Mouse (Mus musculus) forebrain, embryonic 14.5 days (tissue): ENCODE measurements around the gene Marcksl1. TPM values are rescaled to one million over a fixed set of nuclear protein-coding genes. Genes with fewer than 3 reads are reported as not detected.
A peak's percentile ranks its signal among the peaks of the same experiment; 100 is the strongest.

Experiments used
- ATAC-seq: fragments of 200-750 bp; cut with Nextera tagmentation; 2 replicates; pipeline ENCODE4 v1.8.0; 2017; ENCODE audit warnings: mild to moderate bottlenecking, moderate library complexity
- DNase-seq: peaks from one replicate; pipeline ENCODE4 v3.0.0-alpha.2; 2015; ENCODE audit warnings: low spot score
- H3K27ac ChIP-seq: fragments of 300-500 bp; sonication (generic); 2 replicates; pipeline ENCODE4 v1.5.1; 2014; ENCODE audit warnings: low read depth, mild to moderate bottlenecking, control low read depth, low read length, moderate library complexity
- H3K27me3 ChIP-seq: fragments of 300-500 bp; sonication (generic); replicated peaks from 2 replicates; pipeline ENCODE4 v1.6.1; 2014; ENCODE audit warnings: low read length, control low read depth, mixed read lengths; ENCODE audit not compliant: control insufficient read depth, insufficient read depth
- H3K36me3 ChIP-seq: fragments of 300-500 bp; sonication (generic); 2 replicates; pipeline ENCODE4 v1.6.1; 2014; ENCODE audit warnings: low read length, control low read depth; ENCODE audit not compliant: control insufficient read depth, insufficient read depth
- H3K4me1 ChIP-seq: fragments of 300-500 bp; sonication (generic); 2 replicates; pipeline ENCODE4 v1.6.1; 2014; ENCODE audit warnings: antibody characterized with exemption, low read length, control low read depth; ENCODE audit not compliant: control insufficient read depth, insufficient read depth
- H3K4me2 ChIP-seq: fragments of 300-500 bp; sonication (generic); 2 replicates; pipeline ENCODE4 v1.6.1; 2014; ENCODE audit warnings: mild to moderate bottlenecking, control low read depth, low read length
- H3K4me3 ChIP-seq: fragments of 300-500 bp; sonication (generic); 2 replicates; pipeline ENCODE4 v1.5.1; 2014; ENCODE audit warnings: low read depth, low read length, control low read depth
- H3K9ac ChIP-seq: fragments of 300-500 bp; sonication (generic); 2 replicates; pipeline ENCODE4 v1.6.1; 2014; ENCODE audit warnings: mild to moderate bottlenecking, low read length, control low read depth, moderate library complexity
- H3K9me3 ChIP-seq: fragments of 300-500 bp; sonication (generic); replicated peaks from 2 replicates; pipeline ENCODE4 v1.6.1; 2016; ENCODE audit warnings: low read length, control low read depth, mixed read lengths; ENCODE audit not compliant: control insufficient read depth
- WGBS: fragments of 180-500 bp; shearing (Covaris S2); extraction: QIAGEN DNeasy Blood & Tissue Kit; methylation state at CpG from one replicate; pipeline ENCODE4 v1.1.7; 2014; 5-methylcytosine and 5-hydroxymethylcytosine counted together
- polyA plus RNA-seq: library from polyadenylated mRNA; unstranded; fragments of >200 nt; fragmentation: Nextera tagmentation; extraction: Ambion mirVana; gene quantifications from 2 replicates; pipeline ENCODE4 v1.2.1, GENCODE M21; 2014

Marcksl1 gene
- polyA plus RNA-seq, 1 experiment from 2014 or later: 1,632 TPM

- WGBS: 44% methylated on average over 6 of the region's 6 CpGs
These were observed 16.8 kb upstream of the Marcksl1 start for GRCm38 (mm10) chr4:129496631-129497030.

GRCm38 (mm10) chr4:129498941-129499340 lies 14.4 kb upstream of the Marcksl1 start:
- WGBS: 80% methylated on average over 3 of the region's 3 CpGs
- H3K9me3 ChIP-seq: no peaks in the 10 kb centered on the region
- H3K4me3 ChIP-seq: no peak overlapping the region
- no peak overlapping the region for H3K9ac ChIP-seq
- H3K4me2 ChIP-seq: no peak overlapping the region
- H3K27me3 ChIP-seq: no peaks in the 10 kb centered on the region
- no peak overlapping the region for H3K27ac ChIP-seq
- H3K4me1 ChIP-seq: peaks cover 13% of the 10 kb centered on the region
- no peak for DNase-seq
- ATAC-seq: no peak
- no peaks in the 10 kb centered on the region for H3K36me3 ChIP-seq

More at GRCm38 (mm10) chr4:129496631-129497030, 16.8 kb upstream of the Marcksl1 start:
- no peak for ATAC-seq
- peak overlapping the region; percentile 9; the same call in 1 of the 2 replicates for H3K4me3 ChIP-seq
- no peaks in the 10 kb centered on the region for H3K9me3 ChIP-seq
- peak overlapping the region; percentile 33 for H3K4me2 ChIP-seq
- peaks cover 4% of the 10 kb centered on the region for H3K27me3 ChIP-seq
- H3K4me1 ChIP-seq: peaks cover 13% of the 10 kb centered on the region
- peak overlapping the region; percentile 43; the same call in 1 of the 2 replicates for H3K9ac ChIP-seq
- peak overlapping the region; percentile 80 for H3K27ac ChIP-seq
- no peaks in the 10 kb centered on the region for H3K36me3 ChIP-seq
- no peak for DNase-seq

GRCm38 (mm10) chr4:129500017-129500416 lies 13.4 kb upstream of the Marcksl1 start:
- no peak for DNase-seq
- H3K27me3 ChIP-seq: no peaks in the 10 kb centered on the region
- H3K9me3 ChIP-seq: no peaks in the 10 kb centered on the region
- H3K9ac ChIP-seq: no peak overlapping the region
- H3K4me3 ChIP-seq: 0 out of 2 replicates have a peak overlapping the region, but pooled peaks have one; percentile 54
- no peaks in the 10 kb centered on the region for H3K36me3 ChIP-seq
- peak overlapping the region; percentile 75 for H3K4me2 ChIP-seq
- 0 out of 2 replicates have a peak, but pooled peaks have one; percentile 4 for ATAC-seq
- H3K27ac ChIP-seq: peak overlapping the region; percentile 41; the same call in 1 of the 2 replicates
- H3K4me1 ChIP-seq: peaks cover 13% of the 10 kb centered on the region
- 80% methylated on average over 8 of the region's 8 CpGs for WGBS

GRCm38 (mm10) chr4:129500607-129501566 lies 12.5 kb upstream of the Marcksl1 start:
- peak overlapping the region; percentile 75 for H3K4me2 ChIP-seq
- H3K27me3 ChIP-seq: no peaks in the 10 kb centered on the region
- no peaks in the 10 kb centered on the region for H3K9me3 ChIP-seq
- ATAC-seq (peak; percentile 89), DNase-seq (peak; percentile 81)
- no peaks in the 10 kb centered on the region for H3K36me3 ChIP-seq
- H3K9ac ChIP-seq: peak overlapping the region; percentile 63
- H3K4me3 ChIP-seq: peak overlapping the region; percentile 54
- peak overlapping the region; percentile 41; the same call in 1 of the 2 replicates for H3K27ac ChIP-seq
- WGBS: 2% methylated on average over 40 of the region's 49 CpGs
- H3K4me1 ChIP-seq: peaks cover 9% of the 10 kb centered on the region

GRCm38 (mm10) chr4:129502327-129502888 lies 11.0 kb upstream of the Marcksl1 start:
- 80% methylated on average over 9 of the region's 9 CpGs for WGBS
- Histone ChIP-seq H3K4me2 (no peak overlapping the region), H3K9me3 (no peaks in the 10 kb centered on the region), H3K27me3 (no peaks in the 10 kb centered on the region), H3K27ac (no peak overlapping the region), H3K4me3 (no peak overlapping the region), H3K9ac (no peak overlapping the region), H3K4me1 (no peaks in the 10 kb centered on the region), H3K36me3 (no peaks in the 10 kb centered on the region)
- DNase-seq: no peak
- no peak for ATAC-seq

DNA sequence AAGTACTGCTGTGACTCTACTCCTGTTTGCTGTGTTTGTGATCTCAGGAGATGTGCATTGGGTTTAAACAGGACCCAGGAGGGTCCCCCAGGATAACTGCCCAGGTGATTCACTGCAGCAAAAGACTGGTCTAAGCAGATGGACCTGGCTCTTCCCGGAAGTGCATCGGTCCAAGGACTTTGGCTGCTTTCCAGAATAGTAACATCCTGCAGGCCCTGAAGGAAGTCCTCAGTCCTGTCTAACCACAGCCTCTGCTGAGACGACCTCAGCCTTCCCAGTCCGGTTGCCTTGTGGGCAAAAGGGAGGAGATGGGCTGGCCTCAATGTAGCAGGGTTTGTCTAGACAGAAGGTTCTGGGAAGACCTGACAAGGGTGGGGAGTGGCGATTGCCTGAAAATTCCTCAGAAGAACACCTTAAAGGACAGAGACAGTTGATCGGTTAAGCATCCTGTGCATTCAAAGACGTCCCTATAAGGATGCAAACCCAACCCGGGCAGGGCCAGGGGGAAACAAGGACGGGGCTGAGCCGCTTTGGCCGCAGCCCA lies 10.4 kb upstream of the Marcksl1 start:
- Histone ChIP-seq H3K4me2 (no peak overlapping the region), H3K9ac (no peak overlapping the region), H3K9me3 (no peaks in the 10 kb centered on the region), H3K27ac (no peak overlapping the region), H3K4me1 (no peaks in the 10 kb centered on the region), H3K4me3 (no peak overlapping the region), H3K36me3 (no peaks in the 10 kb centered on the region), H3K27me3 (no peaks in the 10 kb centered on the region)
- DNase-seq (no peak), ATAC-seq (no peak)
- WGBS: 81% methylated on average over 11 of the region's 11 CpGs

- no peak for DNase-seq
- Histone ChIP-seq H3K4me2 (no peak overlapping the region), H3K4me1 (peaks cover 4% of the 10 kb centered on the region; the same call in 1 of the 2 replicates), H3K36me3 (no peaks in the 10 kb centered on the region), H3K9me3 (no peaks in the 10 kb centered on the region), H3K27ac (no peak overlapping the region), H3K27me3 (no peaks in the 10 kb centered on the region), H3K9ac (no peak overlapping the region), H3K4me3 (no peak overlapping the region)
- no peak for ATAC-seq
- 84% methylated on average over 3 of the region's 3 CpGs for WGBS
These were observed 7.9 kb upstream of the Marcksl1 start for GRCm38 (mm10) chr4:129505511-129505910.

DNA sequence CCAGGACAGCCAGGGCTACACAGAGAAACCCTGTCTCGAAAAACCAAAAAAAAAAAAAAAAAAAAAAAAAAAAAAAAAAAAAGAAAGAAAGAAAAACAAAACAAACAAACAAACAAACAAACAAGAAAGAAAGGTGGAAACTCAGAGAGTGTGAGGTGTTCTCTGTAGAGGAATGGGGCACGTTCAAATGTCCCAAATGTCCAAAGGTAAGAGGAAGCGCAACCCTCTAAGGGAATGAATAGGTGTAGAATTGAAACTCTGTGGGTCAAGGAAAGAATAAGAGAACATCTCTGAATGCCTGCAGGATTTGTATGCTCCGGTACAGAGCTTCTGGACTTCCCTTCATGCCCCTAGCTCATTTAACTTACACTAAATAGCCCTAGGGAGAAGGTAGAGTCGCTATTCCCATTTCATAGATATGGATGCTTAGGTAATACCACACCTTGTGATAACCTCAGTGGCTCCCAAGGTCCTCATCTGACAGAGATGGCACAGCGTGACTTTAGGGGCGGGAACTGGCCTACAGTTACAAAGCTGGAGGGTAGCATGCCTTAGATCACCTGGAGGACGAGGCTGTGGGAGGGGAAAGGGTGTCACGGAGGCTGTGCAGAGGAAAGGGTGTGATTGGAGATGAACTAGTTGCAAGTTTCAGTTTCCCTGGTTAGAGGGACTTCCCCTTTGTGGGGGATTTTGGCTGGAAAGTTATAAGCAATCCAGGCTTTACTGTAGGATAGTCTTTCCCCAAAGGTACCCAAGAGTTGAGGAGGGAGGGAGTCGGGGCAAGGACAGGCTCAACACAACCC lies 5.7 kb upstream of the Marcksl1 start:
- no peak overlapping the region for H3K27ac ChIP-seq
- H3K4me3 ChIP-seq: no peak overlapping the region
- 71% methylated on average over 9 of the region's 10 CpGs for WGBS
- H3K36me3 ChIP-seq: no peaks in the 10 kb centered on the region
- ATAC-seq (no peak), DNase-seq (no peak)
- H3K27me3 ChIP-seq: no peaks in the 10 kb centered on the region
- no peaks in the 10 kb centered on the region for H3K9me3 ChIP-seq
- H3K9ac ChIP-seq: no peak overlapping the region
- peaks cover 10% of the 10 kb centered on the region; the same call in 1 of the 2 replicates for H3K4me1 ChIP-seq
- no peak overlapping the region for H3K4me2 ChIP-seq
